In genomic region chr1:118310780-118311621, GRCm38 (mm10) we compare ENCODE assay signal across 8 mouse cellular contexts. TPM values are rescaled to one million over a fixed set of nuclear protein-coding genes. Genes with fewer than 3 reads are reported as not detected.
DNase-seq lines count a peak whose midpoint lies in the region; ATAC-seq lines count a peak whose summit lies in the region.

No protein-coding gene starts in this region.

- peak; percentile 96 for DNase-seq in ZHBTc4 (ENCODE audit: low read depth, low spot score)
- DNase-seq in gastrocnemius, adult 8-10 months (ENCODE audit: low spot score in 2 of 2): peak; percentile 76 to 84
- peak; percentile 88 for DNase-seq in induced T-regulatory cell, adult 2 months (ENCODE audit: low read depth)
- DNase-seq in left cerebral cortex, adult 9 months (ENCODE audit: low spot score in 2 of 2): peak; percentile 67 to 87
- DNase-seq in right cerebral cortex, postnatal 14 days: peak; percentile 89
- DNase-seq in urinary bladder, postnatal 36 days (ENCODE audit: low spot score in 2 of 2): peak; percentile 83 to 88

- peak; percentile 94 for ATAC-seq in common myeloid progenitor, adult 5-6 weeks (replicated peaks; ENCODE audit: low read depth, poor library complexity, severe bottlenecking)
- ATAC-seq in megakaryocyte progenitor cell, adult 5-6 weeks (replicated peaks; ENCODE audit: poor library complexity): peak; percentile 94

RNA-seq across cellular contexts. Expression of gene Tsn, which starts 0.5 kb away (rescaled TPM):
- total RNA-seq in common myeloid progenitor, adult 5-6 weeks (2017): 77.2 and 98.8 TPM in 2 replicates
- 10 to 100 TPM; 43.8 to 54.3 (median 53.0) TPM for total RNA-seq in gastrocnemius, adult 8-10 months (2022)
- 64.5 and 65.2 TPM in 2 replicates for total RNA-seq in megakaryocyte progenitor cell, adult 5-6 weeks (2015)
- 74.9 and 83.6 TPM in 2 replicates for total RNA-seq in megakaryocyte progenitor cell, adult 5-6 weeks (2017)

RNA-seq across cellular contexts. Expression of gene Nifk, which starts 10.6 kb away (rescaled TPM):
- total RNA-seq in common myeloid progenitor, adult 5-6 weeks (2017): 127 and 146 TPM in 2 replicates
- 10 to 100 TPM; 14.6 to 17.1 (median 16.2) TPM for total RNA-seq in gastrocnemius, adult 8-10 months (2022)
- 159 TPM in 2 replicates for total RNA-seq in megakaryocyte progenitor cell, adult 5-6 weeks (2015)
- total RNA-seq in megakaryocyte progenitor cell, adult 5-6 weeks (2017): 131 and 137 TPM in 2 replicates

Comparison
In these comparisons a context has a peak if more than half of its experiments do, and no peak if none do; other contexts are left out.
1. Peak in every context shown above with its lines: DNase-seq and ATAC-seq.